Mouse (Mus musculus) bone marrow macrophage, adult 2 months (primary cell): ENCODE results near the gene Ror2.

Experiments
- CTCF ChIP-seq: IDR thresholded peaks from 2 replicates; pipeline ENCODE4 v1.5.1; 2012; ENCODE audit warnings: low read depth, mild to moderate bottlenecking, low read length, moderate library complexity
- POLR2A ChIP-seq: IDR thresholded peaks from 2 replicates; pipeline ENCODE4 v1.6.1; 2012; ENCODE audit warnings: mild to moderate bottlenecking, low read depth, low read length, borderline replicate concordance

DNA sequence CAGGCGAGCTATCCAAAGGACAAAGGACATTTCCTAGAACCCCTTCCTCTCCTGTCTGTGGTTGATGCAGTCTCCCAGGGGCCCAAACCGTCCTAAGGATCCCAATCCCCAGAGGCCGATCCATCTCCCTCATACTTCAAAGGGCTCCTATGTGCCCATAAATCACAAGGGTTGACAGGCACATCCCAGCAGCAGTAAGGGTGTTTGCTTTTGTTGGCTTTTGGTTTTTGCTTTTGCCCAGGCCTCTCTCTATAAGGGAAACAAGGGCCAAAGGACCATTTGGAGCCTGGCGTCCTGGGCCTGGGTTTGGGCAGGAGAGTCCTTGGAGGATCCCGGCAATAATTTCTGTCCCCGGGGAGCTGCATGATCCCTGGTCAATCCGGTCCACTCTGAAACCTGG, 9.5 kb downstream of the Ror2 start:
- TF ChIP-seq POLR2A (no peak), CTCF (no peak)
